Mouse (Mus musculus) stomach, embryonic 15.5 days (tissue): ENCODE data around the gene E130114P18Rik. TPM values are rescaled to one million over a fixed set of nuclear protein-coding genes. Genes with fewer than 3 reads are reported as not detected.

Experiments used
- ATAC-seq: fragments of 200-750 bp; cut with Nextera tagmentation; 2 replicates; pipeline ENCODE4 v1.8.0; 2017; ENCODE audit warnings: low read depth, moderate number of reproducible peaks, moderate TSS enrichment; ENCODE audit not compliant: insufficient read depth, low FRiP score
- H3K27ac ChIP-seq: fragments of 300-500 bp; sonication (generic); 2 replicates; pipeline ENCODE4 v1.5.1; 2015; ENCODE audit warnings: mild to moderate bottlenecking, inconsistent platforms
- H3K27me3 ChIP-seq: fragments of 300-500 bp; sonication (generic); replicated peaks from 2 replicates; pipeline ENCODE4 v1.6.1; 2015; ENCODE audit warnings: inconsistent platforms
- H3K36me3 ChIP-seq: fragments of 300-500 bp; sonication (generic); 2 replicates; pipeline ENCODE4 v1.6.1; 2015; ENCODE audit warnings: inconsistent platforms
- H3K4me1 ChIP-seq: fragments of 300-500 bp; sonication (generic); 2 replicates; pipeline ENCODE4 v1.6.1; 2015; ENCODE audit warnings: inconsistent platforms
- H3K4me2 ChIP-seq: fragments of 300-500 bp; sonication (generic); 2 replicates; pipeline ENCODE4 v1.6.1; 2015; ENCODE audit warnings: mild to moderate bottlenecking, inconsistent platforms
- H3K4me3 ChIP-seq: fragments of 300-500 bp; sonication (generic); replicated peaks from 2 replicates; pipeline ENCODE4 v1.5.1; 2015; ENCODE audit warnings: inconsistent platforms
- H3K9ac ChIP-seq: fragments of 300-500 bp; sonication (generic); 2 replicates; pipeline ENCODE4 v1.6.1; 2015; ENCODE audit warnings: inconsistent platforms
- H3K9me3 ChIP-seq: fragments of 300-500 bp; sonication (generic); 2 replicates; pipeline ENCODE4 v1.6.1; 2016; ENCODE audit warnings: inconsistent platforms
- WGBS: fragments of 180-500 bp; shearing (Covaris S2); methylation state at CpG from one replicate; pipeline ENCODE4 v1.1.7; 2015; 5-methylcytosine and 5-hydroxymethylcytosine counted together
- polyA plus RNA-seq: library from polyadenylated mRNA; unstranded; fragments of >200 nt; fragmentation: Nextera tagmentation; extraction: Ambion mirVana; gene quantifications from 2 replicates; pipeline ENCODE4 v1.2.1, GENCODE M21; 2015

E130114P18Rik gene
- polyA plus RNA-seq, 1 experiment from 2014 or later = 2.9 TPM

DNA sequence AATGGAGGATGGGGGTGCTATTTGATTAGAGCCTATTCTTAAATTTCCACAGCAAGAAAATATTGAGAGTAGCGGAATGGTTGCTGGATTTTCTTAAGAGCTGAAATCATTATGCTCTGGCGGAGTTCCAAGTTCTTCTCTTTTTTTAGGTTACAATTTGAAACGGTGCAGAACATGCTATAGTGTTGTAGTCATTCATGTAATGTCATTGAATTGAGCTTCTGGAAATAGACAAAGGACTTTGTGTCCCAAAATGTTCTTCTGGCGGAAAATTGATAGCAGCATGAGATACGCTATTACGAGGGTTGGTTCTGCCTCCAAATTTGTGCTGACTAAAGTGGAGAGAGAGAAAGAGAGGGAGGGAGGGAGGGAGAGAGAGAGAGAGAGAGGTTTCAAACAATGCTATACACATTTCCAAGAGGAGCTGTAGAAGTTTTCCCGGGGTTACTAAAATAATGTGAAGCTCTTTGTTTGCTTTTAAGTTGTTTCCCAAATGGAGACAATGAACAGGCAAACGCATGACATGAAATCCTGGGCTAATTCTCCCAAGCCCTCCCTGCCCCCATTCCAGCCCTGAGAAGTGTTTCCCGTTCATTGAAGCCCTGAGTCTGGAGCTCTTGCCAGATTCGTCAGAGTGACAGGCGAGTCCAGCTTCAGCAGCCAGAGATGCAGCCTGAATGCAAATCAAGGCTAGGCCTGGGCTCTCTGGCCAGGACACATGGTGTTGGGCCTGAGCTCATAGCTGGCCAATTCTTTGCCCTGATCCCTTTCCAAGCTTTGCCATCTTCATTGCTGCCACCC lies 128.9 kb downstream of the E130114P18Rik start:
- peak overlapping the region; percentile 63 for H3K27ac ChIP-seq

DNA sequence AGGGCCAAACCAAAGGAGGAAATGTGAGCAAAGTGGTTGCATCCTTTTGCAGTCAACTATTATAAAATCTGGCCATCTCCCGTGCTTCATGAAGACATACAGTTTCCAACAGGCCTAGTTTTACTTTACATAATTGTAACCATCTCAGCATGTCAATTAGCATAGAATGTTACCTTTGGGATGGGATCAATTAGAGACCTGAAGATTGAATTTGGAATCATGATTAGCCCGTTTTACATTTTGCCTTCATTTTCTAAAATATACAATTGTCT lies 129.5 kb downstream of the E130114P18Rik start:
- H3K27ac ChIP-seq = no peak overlapping the region
- H3K9me3 ChIP-seq = no peaks in the 10 kb centered on the region
- 73% methylated on average over 2 of the region's 2 CpGs for WGBS
- no peak overlapping the region for H3K4me3 ChIP-seq
- no peaks in the 10 kb centered on the region for H3K27me3 ChIP-seq
- no peak overlapping the region for H3K9ac ChIP-seq
- H3K36me3 ChIP-seq = no peaks in the 10 kb centered on the region
- no peak overlapping the region for H3K4me2 ChIP-seq
- ATAC-seq = no peak
- peaks cover 9% of the 10 kb centered on the region for H3K4me1 ChIP-seq

More for the DNA sequence above, 128.9 kb downstream of the E130114P18Rik start:
- H3K9me3 ChIP-seq = no peaks in the 10 kb centered on the region
- H3K36me3 ChIP-seq = no peaks in the 10 kb centered on the region
- H3K4me1 ChIP-seq = peaks cover 9% of the 10 kb centered on the region
- H3K4me2 ChIP-seq = no peak overlapping the region
- no peaks in the 10 kb centered on the region for H3K27me3 ChIP-seq
- H3K4me3 ChIP-seq = no peak overlapping the region
- ATAC-seq = peak; percentile 31; the same call in 1 of the 2 replicates
- 24% methylated on average over 11 of the region's 11 CpGs for WGBS
- no peak overlapping the region for H3K9ac ChIP-seq

GRCm38 (mm10) chr4:97647700-97648435 lies 130.0 kb downstream of the E130114P18Rik start:
- ATAC-seq = no peak
- 56% methylated on average over 15 of the region's 15 CpGs for WGBS
- no peak overlapping the region for H3K4me3 ChIP-seq
- peaks cover 9% of the 10 kb centered on the region for H3K4me1 ChIP-seq
- H3K9me3 ChIP-seq = no peaks in the 10 kb centered on the region
- H3K36me3 ChIP-seq = no peaks in the 10 kb centered on the region
- no peaks in the 10 kb centered on the region for H3K27me3 ChIP-seq
- no peak overlapping the region for H3K9ac ChIP-seq
- H3K4me2 ChIP-seq = no peak overlapping the region
- H3K27ac ChIP-seq = no peak overlapping the region

GRCm38 (mm10) chr4:97647236-97647635 lies 130.6 kb downstream of the E130114P18Rik start:
- WGBS = 87% methylated on average over 4 of the region's 4 CpGs

GRCm38 (mm10) chr4:97640385-97640784 lies 137.5 kb downstream of the E130114P18Rik start:
- H3K27me3 ChIP-seq = no peaks in the 10 kb centered on the region
- no peaks in the 10 kb centered on the region for H3K36me3 ChIP-seq
- H3K4me2 ChIP-seq = no peak overlapping the region
- H3K9me3 ChIP-seq = no peaks in the 10 kb centered on the region
- no peak overlapping the region for H3K9ac ChIP-seq
- H3K4me3 ChIP-seq = no peak overlapping the region
- WGBS = 77% methylated on average over 3 of the region's 3 CpGs
- no peak for ATAC-seq
- no peaks in the 10 kb centered on the region for H3K4me1 ChIP-seq
- H3K27ac ChIP-seq = no peak overlapping the region

More at GRCm38 (mm10) chr4:97647236-97647635, 130.6 kb downstream of the E130114P18Rik start:
- Histone ChIP-seq H3K9ac (no peak overlapping the region), H3K27ac (no peak overlapping the region), H3K36me3 (no peaks in the 10 kb centered on the region), H3K4me2 (no peak overlapping the region), H3K27me3 (no peaks in the 10 kb centered on the region), H3K4me3 (no peak overlapping the region), H3K9me3 (no peaks in the 10 kb centered on the region), H3K4me1 (peaks cover 9% of the 10 kb centered on the region)
- no peak for ATAC-seq

DNA sequence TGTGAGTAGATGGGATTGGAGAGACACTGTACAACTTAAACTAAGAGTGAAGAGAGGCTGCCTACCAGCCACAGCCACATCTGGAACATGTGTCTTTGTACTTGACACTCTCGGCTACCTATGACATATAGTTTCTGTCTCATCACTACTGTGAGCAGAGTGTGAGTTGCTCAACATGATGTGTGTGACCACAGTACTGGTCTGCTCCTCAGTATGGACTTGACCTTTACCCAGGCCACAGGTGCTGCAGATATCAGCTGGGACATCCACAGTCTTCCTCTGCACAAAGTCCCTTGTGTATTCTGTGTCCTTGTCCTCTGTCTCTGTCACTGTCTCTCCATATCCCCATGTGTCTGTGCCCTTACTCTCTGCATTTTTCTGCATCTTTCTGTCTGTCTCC lies 141.3 kb downstream of the E130114P18Rik start:
- Histone ChIP-seq H3K9ac (no peak overlapping the region), H3K4me1 (no peaks in the 10 kb centered on the region), H3K4me3 (no peak overlapping the region), H3K27ac (no peak overlapping the region), H3K9me3 (no peaks in the 10 kb centered on the region), H3K36me3 (no peaks in the 10 kb centered on the region), H3K4me2 (no peak overlapping the region), H3K27me3 (no peaks in the 10 kb centered on the region)
- ATAC-seq = no peak
- 87% methylated on average over 1 of the region's 1 CpGs for WGBS

GRCm38 (mm10) chr4:97635757-97636292 lies 142.1 kb downstream of the E130114P18Rik start:
- H3K4me3 ChIP-seq = no peak overlapping the region
- WGBS = 65% methylated on average over 1 of the region's 1 CpGs
- no peak overlapping the region for H3K9ac ChIP-seq
- H3K27me3 ChIP-seq = no peaks in the 10 kb centered on the region
- H3K4me2 ChIP-seq = no peak overlapping the region
- H3K4me1 ChIP-seq = no peaks in the 10 kb centered on the region
- no peak for ATAC-seq
- H3K36me3 ChIP-seq = no peaks in the 10 kb centered on the region
- H3K9me3 ChIP-seq = no peaks in the 10 kb centered on the region
- no peak overlapping the region for H3K27ac ChIP-seq

DNA sequence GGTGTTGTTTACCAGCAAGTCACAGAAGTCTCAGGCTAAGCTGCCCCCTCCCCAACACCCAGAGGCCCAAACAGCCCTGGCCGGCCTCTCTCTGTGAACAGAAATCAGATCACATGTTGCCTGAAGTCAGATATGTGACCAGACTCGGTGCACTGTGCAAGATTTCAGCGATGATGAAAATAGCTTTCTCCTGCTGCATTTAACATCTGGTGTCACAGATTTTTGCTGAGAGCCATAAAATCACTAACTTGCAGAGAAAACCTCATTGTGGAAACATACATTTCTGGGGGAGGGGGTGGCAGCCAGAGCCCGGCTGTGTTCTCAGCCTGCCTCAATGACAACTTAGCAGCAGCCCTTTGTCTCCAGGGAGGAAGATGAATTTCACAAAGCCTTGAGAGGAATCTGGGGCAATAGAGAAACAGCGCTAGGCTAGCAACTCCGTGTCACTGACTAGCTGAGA lies 142.6 kb downstream of the E130114P18Rik start:
- no peak overlapping the region for H3K9ac ChIP-seq
- H3K9me3 ChIP-seq = no peaks in the 10 kb centered on the region
- 53% methylated on average over 6 of the region's 6 CpGs for WGBS
- no peaks in the 10 kb centered on the region for H3K27me3 ChIP-seq
- H3K4me1 ChIP-seq = no peaks in the 10 kb centered on the region
- H3K27ac ChIP-seq = no peak overlapping the region
- no peak for ATAC-seq
- H3K4me3 ChIP-seq = no peak overlapping the region
- H3K4me2 ChIP-seq = no peak overlapping the region
- H3K36me3 ChIP-seq = no peaks in the 10 kb centered on the region

DNA sequence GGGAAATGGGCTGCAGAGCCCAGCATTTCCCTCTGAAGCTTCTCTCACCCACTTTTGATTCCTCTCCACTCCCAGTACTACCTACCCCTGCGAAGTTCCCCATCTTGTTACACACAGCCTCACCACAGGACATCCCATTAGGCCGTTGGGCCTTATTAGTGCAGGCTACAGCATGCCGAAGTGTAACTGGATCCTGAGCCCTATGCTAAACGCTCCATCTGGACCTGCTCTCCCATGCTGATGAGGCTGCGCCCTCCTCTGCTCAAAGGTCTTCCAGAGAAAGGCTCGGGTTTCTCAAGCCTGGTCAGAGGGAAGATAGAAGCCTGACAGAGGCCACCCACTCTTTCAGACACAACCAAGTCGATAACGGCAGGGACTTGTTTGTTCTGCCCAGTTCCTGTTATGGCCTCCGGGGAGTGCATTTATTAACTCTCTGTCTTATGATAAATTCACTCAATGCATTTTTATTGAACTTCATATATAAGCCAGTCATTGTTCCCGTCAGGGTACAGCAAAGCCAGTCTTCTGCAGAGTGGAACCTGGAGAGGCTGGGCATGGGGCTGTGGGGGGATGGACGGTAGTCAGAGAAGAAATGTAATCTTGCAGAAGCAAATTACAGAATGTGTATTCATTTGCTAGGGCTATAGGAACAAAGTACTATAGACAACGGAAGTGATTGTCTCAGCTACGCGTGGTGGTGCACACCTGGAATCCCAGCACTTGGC lies 148.8 kb downstream of the E130114P18Rik start:
- Histone ChIP-seq H3K9me3 (no peaks in the 10 kb centered on the region), H3K4me1 (0 out of 2 replicates have a peak, but pooled peaks cover 7% of the 10 kb centered on the region), H3K9ac (no peak overlapping the region), H3K4me2 (no peak overlapping the region), H3K36me3 (no peaks in the 10 kb centered on the region), H3K27ac (no peak overlapping the region), H3K27me3 (no peaks in the 10 kb centered on the region), H3K4me3 (no peak overlapping the region)
- WGBS = 35% methylated on average over 14 of the region's 14 CpGs
- ATAC-seq = peak; percentile 50; the same call in 1 of the 2 replicates

DNA sequence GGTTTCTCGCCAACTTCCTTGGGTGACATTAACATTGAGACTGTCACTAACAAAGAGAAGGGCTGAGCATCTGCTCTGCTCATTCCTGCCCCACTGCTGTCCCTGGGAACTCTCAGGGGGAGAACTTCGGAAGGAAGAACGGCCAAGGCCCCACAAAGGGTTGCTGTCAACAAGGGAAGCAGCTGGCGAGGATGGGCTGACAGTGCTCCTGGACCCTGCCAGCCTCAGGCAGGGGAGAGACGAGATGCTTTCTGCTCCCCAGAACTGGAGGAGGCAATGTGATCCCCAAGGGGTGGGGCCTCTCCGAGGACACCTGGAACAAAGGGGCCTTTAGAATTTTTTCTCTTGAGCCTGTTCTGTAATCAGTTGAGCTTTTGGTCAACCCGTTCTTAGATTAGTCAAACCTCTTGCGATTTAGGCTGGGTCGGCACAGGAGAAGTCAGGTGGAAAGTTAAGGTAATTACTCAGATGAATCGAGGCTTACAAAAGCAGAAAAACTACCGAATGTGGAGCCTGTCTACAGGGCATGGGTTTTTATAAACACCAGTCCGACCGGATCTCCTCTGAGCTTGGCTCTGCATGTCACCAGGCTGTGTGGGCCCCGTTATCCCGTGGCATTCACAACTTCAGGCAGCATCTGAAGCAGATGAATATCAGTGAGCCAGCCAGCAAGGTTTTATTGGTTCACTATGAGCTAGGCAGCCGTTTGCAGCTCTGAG lies 151.7 kb downstream of the E130114P18Rik start:
- H3K27me3 ChIP-seq = no peaks in the 10 kb centered on the region
- no peaks in the 10 kb centered on the region for H3K9me3 ChIP-seq
- H3K27ac ChIP-seq = no peak overlapping the region
- 0 out of 2 replicates have a peak, but pooled peaks cover 7% of the 10 kb centered on the region for H3K4me1 ChIP-seq
- H3K36me3 ChIP-seq = no peaks in the 10 kb centered on the region
- WGBS = 44% methylated on average over 16 of the region's 16 CpGs
- H3K4me3 ChIP-seq = no peak overlapping the region
- no peak overlapping the region for H3K9ac ChIP-seq
- no peak overlapping the region for H3K4me2 ChIP-seq
- no peak for ATAC-seq

DNA sequence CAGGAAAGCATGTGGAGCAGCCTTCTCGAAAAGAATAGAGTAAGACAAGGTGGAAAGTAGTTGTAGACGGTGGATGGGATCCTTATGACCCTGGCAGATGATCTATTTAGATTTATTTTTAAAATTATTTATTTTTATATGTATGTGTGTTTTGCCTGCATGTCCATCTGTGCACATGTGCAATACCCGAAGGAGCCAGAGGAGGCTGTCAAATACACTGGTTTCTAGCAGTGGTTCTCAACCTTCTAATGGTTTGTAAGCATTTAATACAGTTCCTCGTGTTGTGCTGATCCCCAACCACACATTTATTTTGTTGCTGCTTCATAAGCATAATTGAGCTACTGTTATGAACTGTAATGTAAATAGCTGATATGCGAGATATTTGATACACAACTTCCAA lies 154.7 kb downstream of the E130114P18Rik start:
- Histone ChIP-seq H3K27me3 (no peaks in the 10 kb centered on the region), H3K4me2 (no peak overlapping the region), H3K4me1 (0 out of 2 replicates have a peak, but pooled peaks cover 7% of the 10 kb centered on the region), H3K4me3 (no peak overlapping the region), H3K27ac (no peak overlapping the region), H3K9ac (no peak overlapping the region), H3K9me3 (no peaks in the 10 kb centered on the region), H3K36me3 (no peaks in the 10 kb centered on the region)
- ATAC-seq = no peak
- WGBS = 74% methylated on average over 5 of the region's 5 CpGs
